In genomic region chrX:7604879-7605574, GRCm38 (mm10) we compare ENCODE assay signal across 8 mouse cellular contexts. TPM values are rescaled to one million over a fixed set of nuclear protein-coding genes. Genes with fewer than 3 reads are reported as not detected.
DNase-seq lines count a peak whose midpoint lies in the region; ATAC-seq lines count a peak whose summit lies in the region.

Ccdc22 (minus strand) TSS chrX:7605517.

- H3K4me3 ChIP-seq in hindbrain, embryonic 12.5 days, result peak within 1 kb of the TSS; percentile 42

- 0 out of 2 replicates have a peak, but pooled peaks cover 3% of the 10 kb centered on the region for H3K9me3 ChIP-seq in hindbrain, embryonic 12.5 days (replicated peaks)

- peak; percentile 88 for ATAC-seq in hindbrain, embryonic 12.5 days (ENCODE audit: low FRiP score)

- DNase-seq in Muller cell, postnatal 12 days (ENCODE audit: inconsistent ontology term), result peak; percentile 76
- DNase-seq in cerebellum, adult 9-11 months, result peak; percentile 87
- peak; percentile 69 to 76 for DNase-seq in frontal cortex, postnatal 10 days (ENCODE audit: low spot score in 2 of 2)
- peak; percentile 73 to 79 for DNase-seq in layer of hippocampus, postnatal 14 days (ENCODE audit: low spot score in 2 of 2)
- DNase-seq in lung, postnatal 14 days, result peak; percentile 82
- peak; percentile 62 for DNase-seq in retina, adult 2 months (ENCODE audit: low read depth, low spot score)
- peak; percentile 70 to 80 for DNase-seq in thymus, postnatal 36 days

- peak within 1 kb of the TSS; percentile 50 for H3K9ac ChIP-seq in hindbrain, embryonic 12.5 days

- 0 out of 2 replicates have a peak, but pooled peaks cover 2% of the 10 kb centered on the region for H3K4me1 ChIP-seq in hindbrain, embryonic 12.5 days

- 27% methylated on average over 28 of the region's 28 CpGs for WGBS in hindbrain, embryonic 12.5 days

- H3K27ac ChIP-seq in hindbrain, embryonic 12.5 days, result no peak within 1 kb of the TSS

- peak within 1 kb of the TSS; percentile 53 for H3K4me2 ChIP-seq in hindbrain, embryonic 12.5 days (replicated peaks)

- H3K36me3 ChIP-seq in hindbrain, embryonic 12.5 days, result no peaks in the 10 kb centered on the region

- no peaks in the 10 kb centered on the region for H3K27me3 ChIP-seq in hindbrain, embryonic 12.5 days

RNA-seq across cellular contexts. Expression of gene Ccdc22, which starts in this region (rescaled TPM):
- polyA plus RNA-seq in hindbrain, embryonic 12.5 days (2016; fragmentation: Nextera tagmentation; extraction: Ambion mirVana), result 30.9 and 32.6 TPM in 2 replicates
- total RNA-seq in layer of hippocampus, postnatal 14 days (2021), result 10 to 100 TPM; 22.6 to 24.5 TPM
